Mouse (Mus musculus): ENCODE measurements around the gene Cox7a1.

GRCm38 (mm10) chr7:30198481-30198971 lies 14.6 kb downstream of the Cox7a1 start, which contains the start of gene Capns1:
- no peak for TF ChIP-seq GATA1 (IDR thresholded peaks at IDR 0.05; ENCODE audit: borderline replicate concordance, low read length)
- TF ChIP-seq FLI1 (IDR thresholded peaks at IDR 0.05; ENCODE audit: low read length): no peak

All from megakaryocyte, embryonic 14.5 days (primary cell).